Mouse (Mus musculus) left cerebral cortex, adult 8-10 months (tissue): ENCODE results near the gene Pick1. TPM values are rescaled to one million over a fixed set of nuclear protein-coding genes. Genes with fewer than 3 reads are reported as not detected.
A peak's percentile ranks its signal among the peaks of the same experiment; 100 is the strongest.

Experiments
- DNase-seq, 2 experiments: peaks; one replicate each; pipeline ENCODE4 v3.0.0; 2022; ENCODE audit warnings: low spot score in 2 of 2
- total RNA-seq, 4 experiments: library from RNA; stranded (reverse); gene quantifications; 2 replicates each; pipeline ENCODE4 v1.2.4; 2022

Pick1 gene
- 10 to 100 TPM; 47.2 to 56.8 (median 52.7) TPM for total RNA-seq

DNA sequence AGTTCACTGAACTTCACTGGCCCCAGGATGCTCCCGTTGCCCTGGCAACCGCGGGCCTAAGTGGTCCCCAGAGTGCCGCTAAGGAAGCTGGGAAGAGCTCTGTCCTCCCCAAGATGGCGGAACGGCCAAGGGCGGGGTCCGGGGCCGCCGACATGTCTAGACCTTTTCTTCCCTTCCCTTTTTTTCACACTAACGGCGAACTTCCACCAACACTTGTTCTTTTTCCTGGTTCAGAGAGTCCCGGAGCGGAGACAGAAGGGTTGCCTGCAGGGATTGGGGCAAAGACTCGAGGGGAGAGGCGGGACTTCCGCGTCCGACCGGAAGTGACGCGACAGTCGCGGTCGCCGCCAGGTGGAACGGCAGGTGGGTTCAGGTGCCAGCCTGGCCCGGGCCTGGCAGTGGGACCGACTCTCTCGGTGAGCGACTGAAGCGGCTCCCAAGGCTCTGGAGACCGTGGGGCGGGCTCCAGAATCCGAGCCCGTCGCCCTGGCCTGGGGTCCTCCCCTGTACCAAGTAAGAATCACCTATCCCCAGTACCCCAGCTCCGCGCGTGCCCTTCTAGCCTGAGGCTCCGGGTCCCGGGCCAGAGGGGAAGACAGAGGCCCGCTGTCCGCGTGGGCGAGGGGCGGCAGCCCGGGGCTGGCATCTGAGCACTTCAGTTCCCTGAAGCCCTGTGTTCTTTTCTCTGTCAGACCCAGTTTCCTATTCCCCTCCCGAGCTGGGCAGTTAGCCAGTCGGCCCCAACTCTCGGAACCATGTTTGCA is at the start of gene Pick1, which contains the start of gene Gm49486:
Gene Pick1 (plus strand): TSS at position 116 of the 764 bp plus-strand sequence.
Gene Gm49486 (plus strand): TSS at position 334 of the 764 bp plus-strand sequence.
- DNase-seq = peak; percentile 76 to 90

DNA sequence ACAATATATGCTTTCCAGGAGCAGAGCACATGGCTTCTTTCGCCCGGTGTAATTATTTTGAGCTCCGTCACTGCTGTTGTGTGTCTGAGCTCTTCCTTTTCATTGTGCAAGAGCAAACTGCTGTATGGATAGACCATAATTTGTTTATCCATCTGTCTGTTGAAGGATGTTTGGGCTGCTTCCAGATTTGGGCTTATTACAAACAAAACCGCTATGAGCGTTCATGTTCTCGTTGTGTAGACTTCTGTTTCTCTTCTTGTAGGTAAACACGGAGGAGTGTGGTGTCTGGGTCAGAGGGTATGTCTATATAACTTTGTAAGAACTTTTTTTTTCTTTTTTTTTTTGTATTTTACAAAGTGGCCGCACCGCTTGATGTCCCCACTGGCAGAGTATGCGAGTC is 43.8 kb upstream of the Pick1 start:
- no peak for DNase-seq

DNA sequence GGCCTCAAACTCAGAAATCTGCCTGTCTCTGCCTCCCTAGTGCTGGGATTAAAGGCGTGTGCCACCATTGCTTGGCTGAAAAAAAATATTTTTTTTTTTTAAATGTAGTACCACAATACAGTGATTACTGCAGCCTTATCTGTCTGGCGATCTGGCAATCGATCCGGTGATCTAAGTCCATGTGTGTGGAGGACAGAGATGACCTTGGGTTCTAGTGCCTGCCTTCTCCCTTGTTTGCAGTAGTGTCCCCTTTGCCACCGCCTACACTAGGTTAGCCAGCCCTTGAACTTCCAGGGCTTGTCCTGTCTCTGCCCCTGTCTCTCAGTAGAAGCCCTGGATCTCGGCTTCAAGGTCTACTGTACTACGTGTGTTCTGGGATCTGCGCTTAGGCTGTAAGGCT is 41.2 kb upstream of the Pick1 start:
- DNase-seq = no peak

DNA sequence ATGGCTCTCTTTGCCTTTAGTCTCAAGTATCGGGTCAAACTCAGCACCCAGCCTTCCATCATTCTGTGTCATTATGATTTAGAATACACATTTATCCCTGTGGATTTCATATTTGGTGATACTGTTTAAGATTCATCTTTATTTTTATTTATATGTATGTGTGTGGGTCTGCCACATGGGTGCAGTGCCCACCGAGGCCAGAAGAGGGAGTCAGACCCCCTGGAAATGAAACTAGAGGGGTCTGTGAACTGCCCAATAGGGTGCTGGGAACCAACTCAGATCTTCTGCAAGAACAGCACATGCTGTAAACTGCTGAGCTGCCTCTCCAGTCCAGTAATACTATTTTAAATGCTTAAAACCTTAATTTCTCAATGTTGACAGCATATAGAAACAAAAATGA is 37.5 kb upstream of the Pick1 start:
- DNase-seq = no peak

DNA sequence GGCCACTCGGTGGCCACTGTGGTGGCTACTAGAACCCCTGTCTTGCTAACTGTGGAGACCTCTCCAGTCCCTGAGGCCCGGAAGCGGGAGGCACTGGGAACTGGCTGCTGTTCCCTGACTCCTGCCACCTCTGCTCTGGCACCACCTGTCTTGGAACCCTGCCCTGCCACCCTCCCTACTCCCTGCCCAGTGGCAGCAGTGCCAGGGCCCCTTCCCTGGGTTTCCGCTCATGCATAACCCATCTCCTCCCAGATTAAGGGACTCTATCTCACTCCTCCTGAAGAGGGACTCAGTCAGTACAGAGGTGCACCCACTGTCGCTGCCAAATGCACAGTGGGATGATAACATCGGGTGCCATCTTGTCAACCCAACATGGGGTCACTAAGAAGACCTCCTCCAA is 36.5 kb upstream of the Pick1 start:
- DNase-seq = no peak

DNA sequence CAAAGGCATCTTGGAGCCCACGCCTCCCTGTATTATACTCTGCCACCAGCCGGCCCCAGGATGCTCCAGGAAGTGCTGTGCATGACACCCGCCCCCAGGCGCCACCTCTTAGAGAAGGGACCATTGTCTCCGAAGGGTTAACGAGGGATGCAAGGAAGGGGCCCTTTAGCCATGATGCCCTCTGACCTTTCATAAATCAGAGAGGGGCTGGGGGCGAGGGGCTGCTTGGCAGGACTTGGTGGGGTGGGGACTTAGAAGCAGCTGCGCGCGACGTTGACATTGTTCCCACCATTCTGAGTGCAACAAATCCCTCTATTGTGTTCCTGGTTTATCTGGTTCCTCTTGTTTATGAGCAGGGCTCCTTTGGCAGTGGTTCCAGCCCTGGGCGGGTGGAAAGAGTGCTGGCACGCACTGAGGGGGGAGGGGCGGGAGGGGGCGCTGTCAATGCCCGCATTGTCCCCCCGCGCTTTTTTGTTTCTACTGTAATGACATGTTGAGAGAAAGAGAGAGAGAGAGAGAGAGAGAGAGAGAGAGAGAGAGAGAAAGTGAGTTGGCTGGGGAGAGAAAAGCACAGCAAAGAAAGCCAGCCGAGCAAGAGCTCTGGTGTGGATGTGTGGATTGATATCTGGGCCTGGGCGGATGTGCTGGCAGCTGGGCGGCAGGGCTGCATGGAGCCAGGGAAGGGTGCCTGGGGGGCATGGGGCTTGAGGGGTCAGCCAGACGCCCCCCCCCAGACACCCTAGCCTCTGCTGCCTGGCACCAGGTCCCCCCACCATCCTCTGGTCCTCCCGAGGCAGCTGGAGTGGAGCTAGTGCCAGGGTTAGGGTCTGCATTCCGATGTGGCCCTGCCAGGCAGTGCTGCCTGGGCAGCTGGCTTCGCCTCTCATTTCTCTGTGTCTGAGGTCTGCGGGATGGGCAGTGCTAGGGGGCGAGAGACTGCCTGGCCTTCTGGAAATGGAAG is 35.8 kb upstream of the Pick1 start:
- DNase-seq = peak in 1 of 2 experiments; percentile 55

DNA sequence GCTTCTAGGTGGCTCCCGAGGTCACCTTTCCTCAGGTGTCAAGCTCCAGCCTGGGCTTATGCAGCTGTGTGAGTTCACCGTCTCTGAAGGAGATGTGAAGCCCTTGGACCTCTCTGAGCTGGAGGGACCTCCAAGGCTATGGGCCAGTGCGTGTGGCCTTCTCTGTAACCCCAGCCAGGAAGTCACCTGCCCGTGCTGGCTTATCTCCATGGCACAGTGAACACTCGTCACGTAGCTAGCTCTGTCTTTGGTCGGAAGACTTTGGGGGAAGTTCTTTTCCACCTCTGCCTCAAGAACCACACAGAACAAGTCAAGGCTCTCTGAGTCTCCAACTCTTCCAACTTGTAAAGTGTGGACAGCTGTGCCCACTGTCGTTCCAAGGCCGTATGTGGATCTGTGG is 34.9 kb upstream of the Pick1 start:
- DNase-seq = no peak

DNA sequence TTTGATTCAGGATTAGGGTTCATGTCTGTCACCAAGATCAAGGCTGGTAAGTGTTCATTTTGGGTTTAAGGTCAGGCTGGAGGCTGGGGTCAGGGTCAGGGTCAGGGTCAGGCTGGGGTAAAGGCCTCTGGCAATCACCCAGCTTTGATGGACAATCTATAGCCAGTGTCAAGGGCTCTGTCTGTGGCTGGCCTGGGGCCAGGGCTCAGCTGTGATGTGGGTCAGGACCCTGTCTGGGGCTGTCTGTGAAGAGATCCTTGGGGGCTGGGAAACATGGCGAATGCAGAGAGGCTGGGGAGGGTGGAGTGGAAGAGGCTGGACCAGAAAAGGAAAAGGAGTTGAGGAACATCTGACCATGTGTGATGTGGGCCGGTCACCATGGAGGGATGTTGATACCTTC is 34.0 kb upstream of the Pick1 start:
- DNase-seq = no peak

DNA sequence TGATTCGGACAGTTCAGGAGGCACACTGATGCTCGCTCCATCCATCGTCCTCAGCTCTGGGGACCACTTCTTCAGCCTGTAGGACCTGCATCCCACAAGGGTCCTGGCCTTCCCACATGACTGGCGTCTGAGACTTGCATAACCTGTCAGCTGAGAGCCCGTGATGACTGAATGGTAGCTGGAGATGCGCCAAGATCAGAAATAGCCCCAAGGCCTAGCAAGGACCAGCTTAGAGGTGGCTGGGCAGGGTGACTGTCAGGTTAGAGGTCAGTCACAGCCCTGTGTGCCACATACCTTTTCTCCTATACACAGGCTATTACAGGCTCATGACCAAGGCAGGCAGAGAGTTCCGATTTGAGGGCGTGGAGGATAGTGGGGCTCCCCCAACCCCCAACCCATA is 33.5 kb upstream of the Pick1 start:
- DNase-seq = no peak

DNA sequence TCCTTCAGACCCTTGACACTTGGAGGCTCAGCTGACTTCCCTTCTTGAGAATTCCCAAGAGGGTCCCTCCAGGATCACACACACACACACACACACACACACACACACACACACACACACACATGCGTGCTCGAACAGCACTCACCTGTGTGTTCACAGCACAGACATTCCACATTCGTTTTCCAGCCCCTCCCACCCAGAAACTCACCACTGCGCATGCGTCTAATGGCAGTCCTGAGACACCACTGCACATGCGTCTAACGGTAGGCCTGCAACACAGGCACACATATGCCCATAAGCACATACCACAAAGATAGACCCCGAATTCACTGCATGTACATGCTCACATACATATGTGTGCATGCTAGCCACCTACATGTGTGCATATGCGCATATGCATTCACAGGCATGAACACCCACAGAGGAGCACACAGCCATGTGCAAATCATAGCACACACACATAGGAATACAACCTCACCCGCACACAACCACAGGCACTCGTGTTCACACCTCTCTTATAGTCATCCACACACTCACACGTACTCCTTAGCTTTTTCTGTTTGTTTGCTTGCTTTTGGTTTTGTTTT is 29.5 kb upstream of the Pick1 start:
- no peak for DNase-seq

DNA sequence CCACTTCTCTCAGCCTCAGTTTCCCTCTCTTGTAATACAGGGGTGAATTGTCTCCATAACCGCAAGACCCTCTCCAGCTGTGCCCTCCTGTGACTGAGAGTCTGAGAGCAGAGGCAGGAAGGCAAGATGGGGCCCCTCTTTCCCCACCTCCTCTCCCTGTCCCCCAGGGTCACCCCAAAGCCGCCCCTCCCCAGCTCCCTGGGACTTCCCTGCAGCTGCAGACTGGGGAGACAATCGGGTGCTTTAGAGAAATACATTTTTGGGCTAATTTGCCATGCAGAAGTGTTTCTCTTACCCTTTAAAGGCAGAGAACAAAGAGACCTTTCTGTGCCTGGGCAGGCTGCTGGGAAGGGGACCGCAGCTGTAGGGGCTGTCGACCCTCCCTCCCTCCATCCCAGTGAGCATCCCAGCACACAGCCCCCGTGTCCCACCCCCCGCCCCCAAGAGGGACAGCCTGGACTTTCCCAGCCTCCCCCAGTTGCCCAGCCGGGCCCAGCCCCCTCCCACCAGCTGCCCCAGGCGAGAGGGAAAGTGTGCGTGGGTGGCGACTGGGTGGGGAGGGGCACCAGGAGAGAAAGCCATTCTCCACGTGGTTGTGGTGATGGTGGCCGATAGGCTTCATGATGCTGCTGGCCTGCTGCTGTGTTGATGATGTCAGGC is 27.4 kb upstream of the Pick1 start:
- DNase-seq = no peak

DNA sequence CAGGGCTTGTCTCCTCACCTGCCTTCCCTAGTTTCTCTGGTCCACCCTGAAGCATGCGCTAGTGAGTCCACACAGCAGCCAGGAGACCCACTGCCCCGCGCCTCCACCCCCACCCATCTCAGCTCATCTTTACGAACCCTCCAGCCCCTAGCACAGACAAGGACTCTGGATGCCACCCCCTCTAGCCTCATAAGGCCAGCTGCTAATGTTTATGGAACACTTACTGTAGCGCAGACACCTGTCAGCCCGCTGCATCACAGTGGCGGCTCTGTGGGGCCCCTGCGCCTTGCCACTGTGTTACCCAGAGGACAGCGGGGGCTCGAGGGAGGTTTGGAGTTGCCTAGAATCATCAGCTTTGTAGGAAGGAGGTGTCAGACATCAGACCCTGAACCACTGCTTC is 26.4 kb upstream of the Pick1 start:
- no peak for DNase-seq

DNA sequence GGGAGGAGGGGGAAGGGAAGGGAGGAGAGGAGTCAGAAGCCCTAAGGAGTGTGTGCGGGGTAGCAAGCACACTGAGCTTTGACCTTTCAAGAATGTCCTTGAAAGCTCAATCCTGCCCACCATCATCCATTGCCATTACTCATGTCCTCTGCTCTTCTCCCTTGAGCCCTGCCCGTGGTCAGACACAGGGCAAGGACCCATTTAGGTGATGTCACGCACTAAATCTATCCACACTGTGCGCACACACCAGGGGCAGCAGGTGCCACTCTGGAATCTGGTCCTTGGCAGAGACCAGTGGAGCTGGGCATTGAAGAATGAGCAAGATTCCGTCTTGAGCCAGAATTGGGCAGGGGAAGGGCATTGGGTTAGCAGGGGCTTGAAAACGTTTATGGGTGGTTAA is 20.8 kb upstream of the Pick1 start:
- DNase-seq = no peak

DNA sequence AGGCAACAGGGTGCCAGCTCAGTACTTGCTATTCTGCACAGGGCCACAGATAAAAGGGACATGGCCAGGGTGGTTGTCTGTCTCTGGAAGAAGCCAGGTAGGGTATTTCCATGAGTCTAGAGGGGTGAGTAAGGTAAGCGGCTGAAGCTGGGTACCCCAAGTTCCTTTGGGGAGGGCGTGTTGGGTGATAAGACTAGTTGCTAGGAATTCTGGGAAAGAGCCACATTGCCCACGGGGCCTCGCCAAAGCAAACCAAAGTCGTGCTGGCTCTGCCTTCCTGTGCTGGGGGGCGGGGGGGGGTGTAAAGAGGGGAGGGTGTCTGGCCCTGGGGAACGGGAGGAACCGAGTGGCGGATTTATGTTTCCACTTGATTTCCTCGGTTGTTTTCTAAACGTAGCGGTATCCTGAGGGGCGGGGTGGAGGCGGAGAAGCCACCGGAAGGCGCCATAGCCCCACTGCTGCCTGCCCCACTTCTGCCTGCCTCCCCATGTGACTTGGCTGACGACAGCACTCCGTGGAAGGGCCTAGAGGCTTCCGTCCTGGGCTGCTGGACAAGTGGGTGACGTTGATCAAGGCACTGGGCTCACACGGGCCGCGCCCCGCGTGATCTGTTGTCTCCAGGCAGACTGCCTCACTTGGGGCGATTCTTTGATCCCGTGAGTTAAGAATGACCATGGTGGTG is 20.1 kb upstream of the Pick1 start:
- DNase-seq = peak in 1 of 2 experiments; percentile 41

DNA sequence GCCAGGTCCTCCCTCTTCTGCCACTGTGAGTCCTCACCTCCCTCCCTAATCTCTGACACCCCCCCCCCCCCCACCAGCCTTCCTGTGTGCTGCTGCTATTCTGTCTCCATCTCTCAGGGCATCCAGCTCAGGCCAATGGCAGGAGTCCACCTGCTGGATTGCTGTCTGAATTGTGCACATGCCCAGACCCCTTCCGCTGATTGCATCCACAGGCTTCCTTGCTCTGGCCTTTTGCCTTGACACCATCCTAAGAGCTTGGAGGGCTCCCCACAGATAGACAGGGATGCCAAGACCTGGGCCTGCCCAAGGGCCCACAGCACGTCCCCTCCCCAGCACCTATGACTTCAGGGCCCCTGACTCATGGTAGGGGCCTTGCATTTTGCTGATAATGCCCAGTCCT is 18.6 kb upstream of the Pick1 start:
- no peak for DNase-seq

DNA sequence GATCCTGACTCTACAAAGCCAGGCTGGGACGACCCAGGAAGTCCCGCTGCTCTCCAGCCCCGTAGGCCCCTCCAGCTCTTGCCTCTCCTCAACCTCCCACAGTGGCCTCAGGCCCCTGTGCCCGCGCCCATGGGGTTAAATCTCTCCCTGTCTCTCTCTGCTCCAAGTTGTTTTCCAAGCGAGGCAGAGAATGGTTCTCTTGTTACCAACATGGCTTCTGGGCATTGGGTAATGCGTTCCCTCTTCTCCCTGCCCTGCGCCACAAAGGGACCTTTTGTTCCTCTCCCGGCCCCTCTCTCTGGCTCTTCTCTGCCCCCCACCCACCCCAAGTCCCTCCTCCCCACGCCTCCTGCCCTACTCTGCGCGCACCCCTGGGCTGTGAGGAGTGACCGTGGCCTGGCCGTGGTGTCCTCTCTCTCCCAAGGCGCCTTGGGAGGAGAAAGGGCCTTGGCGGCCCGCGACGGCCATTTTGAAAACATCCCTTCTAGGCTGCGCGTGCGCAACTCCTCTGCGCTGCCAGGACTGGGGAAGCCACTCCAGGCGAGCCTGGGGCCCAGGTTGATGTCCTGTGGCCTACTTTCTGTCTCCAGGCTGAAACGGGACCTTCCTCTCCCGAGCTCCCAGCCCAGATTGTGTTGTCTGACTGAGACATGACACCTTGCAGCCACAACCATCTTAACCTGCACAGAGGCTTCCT is 16.1 kb upstream of the Pick1 start:
- no peak for DNase-seq

DNA sequence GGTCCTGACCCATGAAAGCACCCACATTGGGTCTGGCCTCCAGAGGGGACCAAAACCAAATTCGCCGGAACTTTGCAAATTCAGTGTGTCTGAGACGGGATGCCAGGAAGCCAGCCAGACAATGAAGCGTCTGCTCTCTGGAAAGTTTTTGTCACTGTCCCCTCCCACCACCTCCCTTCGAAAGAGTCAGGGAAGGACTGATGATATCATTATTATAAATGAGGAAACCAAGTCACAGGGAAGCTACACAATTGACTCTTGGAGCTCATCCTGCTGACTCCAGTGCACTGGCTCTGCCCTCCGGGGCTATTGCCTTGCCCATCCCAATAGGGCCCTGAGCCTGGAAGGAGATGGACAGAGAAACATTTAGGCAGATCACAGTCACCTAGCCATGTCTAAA is 15.4 kb upstream of the Pick1 start:
- no peak for DNase-seq

DNA sequence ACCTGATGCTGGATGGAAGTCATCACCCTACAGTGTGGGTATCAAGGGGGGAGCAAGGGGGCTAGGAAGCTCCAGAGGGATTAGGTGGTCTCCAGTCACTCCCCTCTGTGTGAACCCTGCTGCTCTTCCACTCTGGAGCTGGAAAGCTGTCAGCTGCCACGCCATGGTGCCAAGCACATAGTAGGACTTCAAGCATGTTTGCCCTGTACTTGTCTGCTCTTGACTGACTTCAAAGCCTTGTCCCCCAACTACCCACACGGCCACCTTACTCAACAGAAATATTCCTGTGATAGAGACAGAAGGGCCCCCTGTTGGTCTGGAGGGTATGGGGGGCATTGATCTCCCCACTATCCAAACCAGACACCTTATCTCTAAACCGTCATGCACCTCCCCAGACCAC is 12.8 kb upstream of the Pick1 start:
- no peak for DNase-seq

DNA sequence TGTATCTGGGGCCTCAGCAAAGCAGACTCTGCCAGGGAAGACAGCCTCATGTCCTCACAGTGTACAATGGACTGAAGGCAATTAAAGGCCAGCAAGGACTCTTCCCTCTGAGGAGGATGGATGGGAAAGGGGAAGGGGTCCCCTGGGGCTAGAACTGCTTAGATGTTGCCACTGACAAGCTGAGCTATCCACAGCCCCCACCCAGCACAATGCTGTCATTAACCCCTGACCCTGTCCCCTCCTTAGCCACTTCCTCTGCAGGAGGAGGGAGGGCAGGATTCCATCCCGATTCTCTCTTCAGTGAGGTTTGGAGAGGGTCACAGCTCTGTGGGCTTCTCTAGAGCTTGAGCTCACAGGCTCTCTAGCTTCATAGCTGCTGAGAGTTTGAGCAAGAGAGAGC is 9.4 kb upstream of the Pick1 start:
- DNase-seq = no peak

DNA sequence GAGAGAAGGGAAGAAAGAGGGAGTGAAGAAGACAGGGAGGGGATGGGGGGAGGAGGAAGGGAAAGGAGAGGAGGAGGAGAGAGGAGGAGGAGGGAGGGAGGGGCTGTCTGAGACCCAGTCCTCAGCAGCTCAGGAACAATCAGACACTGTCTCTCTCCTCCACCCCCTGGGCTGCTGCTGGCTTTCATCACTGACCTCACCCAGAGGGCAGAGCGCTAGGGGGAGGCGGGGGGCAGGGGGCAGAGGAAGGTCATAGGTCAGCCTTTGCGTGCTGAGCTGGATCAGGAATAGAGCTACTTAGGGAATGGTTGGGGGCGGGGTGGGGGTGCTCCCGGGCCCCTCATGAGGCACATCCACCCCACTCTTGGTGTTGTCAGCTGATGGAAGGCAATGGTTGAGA is 5.3 kb upstream of the Pick1 start:
- DNase-seq = no peak
